Mouse (Mus musculus) inflammation-experienced regulatory T-cells, adult 6 months (primary cell): ENCODE data around the gene Tns3. TPM values are rescaled to one million over a fixed set of nuclear protein-coding genes. Genes with fewer than 3 reads are reported as not detected.

ENCODE experiments used
- ATAC-seq: one replicate; pipeline ENCODE4 v1.8.0; 2017
- polyA plus RNA-seq, 3 experiments: library from polyadenylated mRNA; unstranded; fragments of 100-300 nt; shearing (Covaris generic); gene quantifications; one replicate each; pipeline ENCODE4 v1.2.1; 2017

Tns3 gene
- polyA plus RNA-seq, 3 experiments from 2014 or later = 0.26 TPM; not detected in 2

DNA sequence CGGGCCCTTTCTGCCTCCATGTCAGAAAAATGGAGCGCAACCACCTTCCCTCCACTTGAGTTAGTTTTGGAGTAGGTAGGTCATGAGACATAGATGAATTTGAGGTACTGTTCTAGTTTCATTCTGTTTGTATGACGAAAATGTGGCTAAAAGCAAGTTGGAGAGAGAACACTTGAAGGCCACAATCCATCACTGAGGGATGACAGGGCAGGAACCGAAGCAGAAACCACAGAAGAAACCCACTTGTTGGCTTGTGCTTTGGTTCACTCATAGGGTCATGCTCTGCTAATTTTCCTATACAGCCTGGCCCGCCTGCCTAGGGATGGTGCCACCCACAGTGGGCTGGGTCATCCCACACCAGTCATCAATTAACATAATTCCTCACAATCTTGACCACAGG lies 14.9 kb upstream of the Tns3 start:
- no peak for ATAC-seq

DNA sequence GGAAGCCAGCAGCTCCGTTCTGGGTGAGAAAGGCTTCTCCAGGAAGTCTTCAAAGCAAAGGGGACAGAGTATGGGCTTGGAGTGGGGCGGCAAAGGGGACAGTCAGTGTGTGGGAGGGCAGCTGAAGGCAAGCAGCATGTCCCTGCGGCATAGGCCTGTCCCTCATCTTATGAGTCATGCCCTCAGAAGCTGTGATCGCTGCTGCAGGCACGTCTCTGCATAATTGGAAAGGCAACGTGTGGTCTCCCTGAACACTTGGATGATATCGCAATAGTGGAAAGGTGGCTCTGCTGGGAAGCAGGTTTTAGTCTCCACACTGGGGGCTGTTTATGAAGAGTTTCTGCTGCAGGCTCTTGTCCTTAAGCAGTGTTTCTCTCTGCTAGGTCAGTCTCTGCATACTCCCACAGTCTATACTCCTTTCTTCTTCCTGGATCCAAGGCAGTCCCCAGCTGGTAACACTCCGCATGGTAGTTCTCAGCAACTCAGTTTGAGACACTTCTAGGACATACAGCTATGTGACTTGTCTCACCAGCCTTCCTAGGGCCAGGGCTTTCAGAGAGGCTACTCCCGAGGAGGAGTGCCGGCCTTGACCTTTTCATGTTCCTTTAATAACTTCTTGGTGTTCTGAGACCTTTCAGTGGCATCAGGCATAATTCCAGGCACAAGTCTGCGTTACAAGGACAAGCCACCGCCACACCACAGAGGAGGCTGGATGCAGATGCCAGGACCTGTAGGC lies 14.1 kb upstream of the Tns3 start:
- ATAC-seq = no peak

DNA sequence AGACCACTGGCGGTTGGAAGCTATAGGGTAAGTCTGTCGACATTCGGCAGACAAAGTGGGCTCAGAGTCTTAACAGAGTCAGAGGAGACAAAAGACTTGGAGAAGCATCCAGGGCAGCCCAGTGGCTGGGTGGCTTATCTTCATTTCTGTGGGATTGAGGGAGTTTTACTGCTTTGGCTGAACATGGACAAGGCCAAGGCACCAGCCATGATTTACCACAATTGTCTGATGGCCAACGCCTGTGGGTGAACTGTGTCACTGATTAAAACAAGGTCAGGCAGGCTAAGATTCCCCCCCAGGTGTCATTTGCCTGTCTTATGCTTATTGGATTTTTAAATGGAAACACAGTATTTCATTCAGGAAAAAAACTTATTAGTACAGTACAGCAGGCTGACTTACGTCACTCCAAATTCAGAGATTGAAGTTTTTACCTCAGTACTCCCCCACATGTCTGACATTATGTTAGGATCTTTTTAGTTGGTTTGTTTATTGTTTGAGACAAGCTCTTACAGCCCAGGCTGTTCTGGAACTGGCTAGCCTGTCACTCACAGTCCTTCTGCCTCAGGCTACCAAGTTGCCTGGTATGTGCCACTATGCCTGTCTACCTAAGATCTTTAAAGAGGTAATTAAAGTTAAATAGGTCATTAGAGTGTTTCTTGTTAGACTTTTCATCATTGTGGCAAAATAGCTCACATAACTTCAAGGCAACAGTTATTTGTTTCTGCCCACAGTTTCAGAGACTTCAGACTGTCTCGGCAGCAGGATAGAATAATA lies 11.6 kb upstream of the Tns3 start:
- ATAC-seq = no peak

DNA sequence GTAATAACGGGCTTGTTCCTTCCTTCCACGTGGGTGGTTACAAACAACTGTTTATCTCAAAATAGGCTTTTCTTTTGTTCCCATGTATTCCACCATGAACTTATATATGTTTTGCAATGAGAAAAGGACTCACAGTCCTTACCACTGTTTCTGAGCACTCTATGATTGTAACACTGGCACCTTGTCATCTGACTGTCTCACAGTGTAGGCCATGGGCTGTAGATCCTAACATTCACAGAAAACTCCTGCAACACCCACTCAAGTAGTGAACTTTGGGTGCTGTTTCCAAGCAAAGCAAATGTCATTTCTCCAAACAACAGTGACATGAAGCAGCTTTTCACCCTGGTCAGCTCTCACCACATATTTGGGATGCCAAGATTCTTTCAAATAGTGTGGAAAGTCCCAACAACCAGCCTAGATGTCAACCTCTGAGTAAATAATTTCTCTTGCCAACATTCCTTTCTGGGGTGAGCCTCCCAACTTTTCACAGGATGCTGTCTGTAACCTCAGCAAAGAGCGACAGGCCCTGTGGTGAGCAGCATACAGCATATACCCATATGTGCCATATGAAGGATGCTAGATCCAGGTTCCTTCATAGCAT lies 10.3 kb upstream of the Tns3 start:
- no peak for ATAC-seq

DNA sequence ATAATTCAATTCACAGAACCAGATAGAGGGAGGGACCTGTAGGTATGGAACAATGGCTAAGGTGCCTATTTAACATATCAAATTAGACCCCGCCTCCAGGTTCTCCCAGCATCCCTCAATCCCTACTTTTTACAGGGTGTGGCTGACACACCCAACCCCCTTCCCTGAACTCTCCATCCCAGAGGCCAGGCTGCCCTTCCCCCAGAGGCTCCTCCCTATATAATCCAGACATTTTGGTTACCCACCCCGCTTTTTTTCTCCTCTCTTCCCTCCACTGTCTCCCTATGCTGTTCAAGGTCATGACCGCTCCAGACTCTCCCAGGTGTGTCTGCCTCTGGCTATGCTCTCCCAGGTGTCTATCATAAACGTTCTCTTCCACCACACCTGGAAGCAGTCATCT lies 7.4 kb upstream of the Tns3 start:
- no peak for ATAC-seq

DNA sequence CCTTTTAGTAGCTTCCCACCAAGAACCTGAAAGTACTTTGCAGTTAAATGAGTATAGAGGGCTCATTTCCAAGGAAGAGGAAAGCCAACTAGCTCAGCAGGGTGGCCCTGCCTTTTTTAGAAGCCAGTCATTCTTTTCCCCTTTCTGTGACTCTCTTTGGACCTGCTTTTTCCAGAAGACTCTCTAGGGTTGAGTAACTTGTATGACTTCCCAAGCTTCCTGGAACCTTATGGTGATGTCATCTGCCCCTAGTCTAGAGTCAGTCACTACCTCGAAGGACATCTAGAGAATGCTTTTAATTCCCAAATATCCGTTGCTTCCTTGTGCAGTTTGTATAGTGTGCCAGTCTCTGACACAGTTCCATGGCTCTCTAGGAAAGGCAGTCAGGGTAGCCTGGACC lies 4.8 kb upstream of the Tns3 start:
- no peak for ATAC-seq

DNA sequence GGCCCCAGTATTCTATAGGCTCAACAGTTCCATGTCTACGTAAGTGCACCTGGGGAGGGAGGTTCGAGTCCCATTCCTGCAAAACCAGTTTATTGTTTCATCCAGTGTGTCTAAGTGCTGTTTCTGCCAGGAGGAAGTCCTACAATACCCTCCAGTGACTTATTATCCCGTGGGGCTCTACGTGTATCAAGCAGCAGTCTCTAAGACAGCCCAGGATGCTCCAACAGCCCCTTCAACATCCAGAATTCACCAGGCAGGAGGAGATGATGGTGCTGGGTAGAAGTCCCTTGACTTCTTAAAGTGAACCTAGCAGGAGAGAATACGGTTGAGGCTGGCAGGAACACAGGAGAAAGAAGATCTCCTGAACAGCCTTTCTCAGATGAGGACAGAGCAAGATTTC lies 462 bp upstream of the Tns3 start:
- no peak for ATAC-seq

DNA sequence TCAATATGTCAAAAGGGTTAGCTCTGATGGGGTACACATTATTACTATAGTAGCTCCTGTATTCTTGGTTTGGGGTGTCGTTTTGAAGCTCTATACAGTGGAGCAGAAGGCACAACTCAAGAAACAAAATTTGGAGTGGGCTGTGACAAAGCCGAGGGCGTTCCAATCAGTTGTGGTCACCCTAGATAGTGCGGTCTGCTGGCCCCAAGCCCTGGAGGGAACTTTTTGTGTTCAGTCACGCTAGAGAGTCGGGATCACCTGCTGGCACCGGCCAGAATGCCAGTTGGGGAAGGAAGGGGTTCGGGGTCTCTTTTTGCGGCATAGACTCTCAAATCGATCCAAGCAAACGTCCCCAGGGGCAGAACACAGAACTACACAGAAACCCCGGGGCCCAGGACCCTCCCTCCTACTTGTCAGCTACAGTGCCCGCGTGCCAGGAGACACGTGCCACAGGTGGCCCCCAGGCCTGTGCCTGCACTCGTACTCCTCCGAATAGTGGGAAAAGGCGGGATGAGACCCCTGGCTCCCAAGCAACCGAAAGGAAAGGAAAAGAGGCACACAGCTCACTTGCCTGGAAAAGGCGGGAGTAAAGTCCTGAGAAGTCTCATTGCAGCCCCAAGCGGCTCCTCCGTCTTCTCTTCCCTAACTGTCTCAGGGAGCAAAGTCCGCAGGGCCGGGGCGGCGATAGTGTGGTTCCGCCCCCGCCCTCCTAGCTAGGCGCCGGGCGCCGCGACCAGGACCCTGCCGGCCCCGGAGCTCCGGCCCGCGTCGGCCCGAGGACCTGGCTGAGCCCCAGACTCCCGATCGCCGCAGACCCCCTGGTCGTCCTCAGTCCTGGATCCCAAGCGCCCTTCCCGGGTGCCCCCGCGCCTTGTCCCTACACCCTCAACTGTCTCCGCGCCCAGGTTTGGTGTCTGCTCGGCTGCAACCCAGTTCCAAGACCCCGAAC lies 617 bp downstream of the Tns3 start:
- no peak for ATAC-seq

DNA sequence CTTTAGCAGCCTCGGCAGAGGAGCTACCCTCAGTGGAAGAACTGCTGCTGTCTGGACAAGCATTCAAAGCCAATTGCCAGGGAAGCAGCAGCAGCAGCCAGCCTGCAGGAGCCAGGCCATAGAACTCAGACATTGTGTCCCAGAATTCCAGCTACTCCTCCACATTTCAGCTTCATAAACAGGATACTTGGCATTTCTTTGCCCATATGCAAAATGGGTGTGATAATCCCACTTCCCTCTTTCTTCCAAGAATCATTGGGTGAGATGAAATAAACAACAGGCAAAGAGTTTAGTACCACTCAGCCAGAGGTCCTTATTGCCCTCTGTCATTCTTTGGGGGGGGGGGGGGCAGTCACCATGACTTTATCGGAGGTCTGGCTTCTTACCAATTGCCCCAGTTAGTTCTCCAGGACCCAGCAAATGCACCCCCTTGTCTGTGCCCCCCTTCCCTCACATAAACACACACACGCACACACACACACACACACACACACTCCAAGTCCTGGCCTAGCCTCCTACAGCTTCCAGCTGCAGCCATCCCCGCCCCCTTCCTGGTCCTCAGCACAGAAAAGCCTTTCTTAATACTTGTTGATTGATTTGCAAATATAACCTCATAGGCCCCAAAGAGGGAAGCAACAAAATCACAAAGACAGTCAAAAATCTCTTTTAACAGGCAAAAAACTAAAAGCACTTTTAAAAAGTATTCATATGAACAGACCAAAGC lies 1.5 kb downstream of the Tns3 start:
- no peak for ATAC-seq

DNA sequence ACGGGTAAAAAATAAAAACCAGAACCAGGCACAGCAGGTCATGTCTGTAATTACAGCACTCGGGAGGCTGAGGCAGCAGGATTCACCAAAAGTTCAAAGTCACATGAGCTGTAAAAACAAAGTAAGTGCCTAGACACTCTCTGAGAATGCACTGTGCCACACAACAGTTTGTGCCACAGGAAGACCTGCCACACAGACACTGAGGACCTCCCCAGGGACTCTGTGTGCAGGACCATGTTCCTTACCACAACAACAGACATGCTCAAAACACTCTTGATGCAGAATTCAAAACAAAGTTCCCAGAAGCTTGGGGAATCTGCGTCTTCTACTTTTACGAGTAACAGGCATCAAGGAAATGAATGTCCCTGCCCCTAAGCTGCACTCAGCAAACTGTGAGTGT lies 3.4 kb downstream of the Tns3 start:
- no peak for ATAC-seq

DNA sequence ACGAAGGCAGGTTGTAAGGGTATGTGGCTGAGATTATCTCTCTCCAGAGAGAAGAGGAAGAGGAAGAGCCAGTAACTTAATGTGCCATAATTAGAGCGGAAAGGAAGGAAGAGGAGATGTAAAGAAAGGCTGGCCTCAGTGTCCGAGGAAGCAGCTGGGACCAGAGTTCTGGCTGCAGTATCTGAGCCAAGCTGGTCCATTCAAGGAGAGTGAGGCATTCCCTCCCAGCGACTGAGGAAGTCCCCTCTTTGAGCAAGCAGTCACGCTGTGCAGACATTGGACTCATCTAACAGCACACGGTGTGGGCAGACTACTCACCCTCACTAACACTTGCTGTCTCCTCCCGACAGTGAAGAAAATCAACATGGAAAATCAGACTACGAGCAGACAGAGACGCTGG lies 4.5 kb downstream of the Tns3 start:
- no peak for ATAC-seq

DNA sequence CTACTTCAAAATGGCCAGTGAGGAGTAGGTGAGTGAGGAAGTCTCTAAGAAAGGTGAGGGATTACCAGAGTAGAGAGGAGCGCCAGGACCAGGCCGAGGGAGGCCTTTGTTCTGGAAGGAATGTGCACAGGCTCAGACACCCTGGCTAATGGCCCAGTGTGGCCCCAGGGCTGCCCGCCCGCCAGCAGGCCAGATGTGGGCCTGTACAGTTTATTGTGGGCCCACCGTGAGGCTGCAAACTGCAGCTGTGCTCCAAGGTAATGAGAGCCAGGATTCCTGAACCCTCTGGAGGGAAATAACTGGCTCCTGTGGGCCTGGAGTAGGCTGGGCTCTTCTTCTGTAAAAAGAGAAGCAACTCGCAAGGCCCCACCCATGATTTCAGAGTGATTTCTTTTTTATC lies 5.3 kb downstream of the Tns3 start:
- ATAC-seq = no peak

DNA sequence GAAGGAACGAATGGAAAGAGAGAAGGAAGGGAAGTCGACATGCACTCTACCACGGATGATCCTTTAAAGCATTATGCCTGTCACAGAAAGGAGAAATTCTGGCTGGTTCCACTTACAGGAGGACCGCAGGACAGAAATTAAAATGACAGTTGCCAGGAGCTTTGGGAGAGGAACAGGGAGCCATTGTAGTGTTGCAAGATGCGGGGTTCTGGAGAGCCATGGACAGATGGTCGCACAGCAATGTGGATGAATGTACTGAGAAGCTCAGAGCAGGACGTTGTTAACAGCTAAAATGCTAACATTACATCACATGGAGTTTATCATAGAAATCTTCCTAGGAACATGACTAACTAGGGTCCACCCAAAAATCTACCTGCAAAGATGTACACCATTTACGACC lies 6.8 kb downstream of the Tns3 start:
- no peak for ATAC-seq

DNA sequence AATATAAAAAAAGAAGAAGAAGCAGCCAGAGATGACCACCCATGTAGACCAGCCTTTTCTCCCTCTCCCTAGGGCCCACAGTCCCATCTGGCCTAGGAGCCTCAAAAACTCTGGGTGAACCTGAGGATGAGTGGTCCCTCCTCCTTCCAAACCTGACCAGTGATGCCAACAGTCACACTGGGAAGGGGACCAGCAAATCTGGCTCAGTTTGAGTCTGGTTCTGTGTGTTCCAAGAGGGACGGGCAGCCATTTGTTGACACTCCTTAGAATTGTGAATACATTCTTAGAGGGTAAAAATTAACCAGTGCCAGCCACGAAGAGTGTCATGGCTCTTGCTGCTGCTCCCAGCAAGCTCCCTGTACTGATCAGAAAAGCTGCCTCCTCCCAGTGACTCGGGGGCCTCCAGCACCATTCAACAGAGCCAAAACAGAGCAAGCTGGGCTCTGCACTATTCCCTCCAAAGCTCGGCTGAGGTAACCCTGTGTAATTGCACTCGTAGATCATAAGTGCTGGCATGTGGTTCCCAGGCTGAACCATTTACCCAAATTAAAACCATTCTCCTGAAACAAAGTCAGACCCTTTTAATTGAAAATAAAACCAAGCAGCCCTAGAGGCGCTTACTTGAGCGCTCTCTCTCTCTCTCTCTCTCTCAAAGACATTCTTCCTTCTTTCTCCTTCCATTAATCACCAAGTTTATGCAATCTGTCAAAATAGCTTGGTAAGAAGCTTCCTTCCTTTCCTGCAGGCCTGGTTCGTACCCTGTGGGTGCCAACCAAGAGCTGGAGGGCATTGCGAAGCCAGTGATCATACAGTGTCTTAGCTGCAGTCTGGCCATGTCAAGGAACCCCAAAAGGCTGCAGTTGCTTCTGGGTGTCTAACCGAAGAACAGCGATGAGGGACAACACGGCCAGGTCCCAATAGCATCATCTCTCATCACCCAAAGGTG lies 7.6 kb downstream of the Tns3 start:
- ATAC-seq = no peak

DNA sequence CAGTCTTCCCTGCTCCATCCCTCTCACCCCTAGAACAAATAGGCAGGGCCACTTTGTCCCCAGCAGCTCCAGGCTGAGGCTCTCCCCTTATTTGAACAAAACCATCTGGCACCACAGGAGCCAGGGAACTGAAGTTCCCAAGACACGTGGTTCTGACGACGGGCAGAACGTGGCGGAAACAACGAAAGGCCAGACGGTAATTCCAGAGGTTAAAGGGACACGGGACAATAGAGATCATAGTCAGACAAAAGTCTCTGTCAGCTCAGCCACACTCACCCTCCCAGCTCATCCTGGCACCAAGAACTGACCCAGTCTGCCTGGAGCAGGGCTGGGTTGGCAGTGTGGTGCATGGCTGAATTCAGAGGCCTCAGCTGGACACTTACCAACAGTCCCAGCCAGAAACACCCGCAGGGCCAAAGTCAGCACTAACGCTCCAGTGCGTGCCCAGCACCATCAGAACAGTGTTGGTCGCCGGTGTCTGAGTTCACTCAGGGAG lies 10.5 kb downstream of the Tns3 start:
- no peak for ATAC-seq

DNA sequence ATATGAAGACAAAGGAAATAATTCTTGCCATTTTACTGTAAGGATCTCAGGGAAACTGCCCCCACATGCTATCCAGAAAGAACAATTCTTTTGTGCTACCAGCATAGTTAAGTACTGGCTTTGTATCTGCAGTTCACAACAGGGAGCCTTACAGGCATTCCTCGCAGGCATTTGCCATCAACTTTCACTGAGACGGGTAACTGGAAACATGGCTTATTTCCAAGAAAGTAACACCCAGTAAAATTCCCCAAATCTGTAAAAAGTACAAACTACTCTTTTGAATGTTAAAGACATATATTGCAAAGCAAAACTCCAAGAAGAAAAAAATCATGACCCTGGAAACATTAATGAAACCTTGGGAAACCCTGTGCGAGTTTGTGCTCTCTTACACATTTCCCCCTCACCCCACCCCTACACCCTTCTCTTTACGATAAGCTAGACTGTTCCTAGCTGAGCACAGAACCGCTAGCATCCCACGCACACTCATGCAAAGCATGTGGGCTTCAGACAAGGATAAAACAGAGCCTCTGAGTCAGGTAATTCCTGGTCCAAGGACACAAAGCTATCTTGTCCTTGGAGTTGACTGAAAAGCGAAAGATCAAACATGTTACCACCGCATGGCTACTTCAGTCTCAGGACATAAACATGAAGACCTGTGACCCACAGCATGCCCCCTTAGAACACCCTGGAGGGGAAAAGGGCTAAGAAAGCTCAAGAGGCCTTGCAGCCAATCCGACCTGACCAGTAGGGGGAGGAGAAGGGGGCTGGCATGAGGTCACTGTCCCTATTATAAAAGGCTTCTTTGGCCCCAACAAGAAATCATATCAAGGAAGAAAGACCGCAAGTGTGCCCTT lies 11.3 kb downstream of the Tns3 start:
- no peak for ATAC-seq

DNA sequence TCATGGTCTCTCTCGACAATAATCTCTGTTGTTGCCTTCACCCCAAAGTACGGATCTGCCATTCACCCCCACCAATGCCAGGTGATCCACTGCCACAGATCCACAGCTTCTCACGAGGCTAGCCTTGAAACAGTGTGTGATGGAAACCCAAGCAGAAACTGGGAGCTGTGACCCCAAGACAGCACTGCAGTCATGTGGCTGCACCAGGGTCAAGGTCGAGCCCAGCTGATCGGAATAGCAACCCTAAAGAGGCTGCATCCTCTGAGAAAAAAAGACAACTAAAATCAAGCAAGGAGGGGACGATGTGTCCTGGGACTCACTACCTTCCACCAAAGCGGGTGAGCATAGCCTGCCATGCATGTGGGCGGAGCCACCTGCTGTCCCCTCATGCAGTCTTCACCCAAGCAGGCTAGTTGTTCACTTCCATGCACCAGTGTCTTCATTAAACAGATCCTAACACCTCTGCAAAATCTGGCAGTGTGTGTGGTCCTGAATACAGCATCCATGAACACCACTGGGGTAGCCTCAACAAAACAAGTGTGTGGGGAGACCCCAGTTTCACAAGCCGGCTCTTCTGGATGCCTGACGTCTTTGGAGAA lies 12.1 kb downstream of the Tns3 start:
- ATAC-seq = no peak

DNA sequence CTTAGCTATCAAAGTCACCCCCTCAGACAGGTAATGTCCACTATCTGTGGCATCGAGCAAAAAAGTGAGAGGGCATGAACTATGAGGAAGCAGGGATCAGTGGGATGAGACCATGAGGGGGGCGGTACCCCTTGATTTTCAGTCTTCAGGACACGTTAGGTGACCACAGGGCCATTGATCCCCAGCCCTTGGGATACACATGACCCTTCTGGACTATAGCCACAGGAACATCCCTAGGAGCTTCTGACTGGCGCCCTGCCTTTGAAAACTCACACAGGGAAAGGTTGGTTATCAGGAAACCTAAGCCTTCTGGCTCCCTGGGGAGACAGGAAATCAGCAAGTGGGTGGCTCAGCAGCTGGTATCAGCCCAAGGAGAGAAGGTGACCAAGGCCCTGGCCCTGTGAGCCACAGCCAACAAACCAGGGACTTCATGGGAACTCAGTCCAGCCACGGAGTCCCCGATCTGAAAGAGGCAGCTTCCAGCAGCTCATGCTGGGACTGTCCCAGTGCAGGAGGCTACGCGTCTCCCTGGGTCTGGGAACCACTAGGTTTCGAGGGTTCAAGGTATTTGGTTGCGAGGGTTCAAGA lies 12.8 kb downstream of the Tns3 start:
- no peak for ATAC-seq

DNA sequence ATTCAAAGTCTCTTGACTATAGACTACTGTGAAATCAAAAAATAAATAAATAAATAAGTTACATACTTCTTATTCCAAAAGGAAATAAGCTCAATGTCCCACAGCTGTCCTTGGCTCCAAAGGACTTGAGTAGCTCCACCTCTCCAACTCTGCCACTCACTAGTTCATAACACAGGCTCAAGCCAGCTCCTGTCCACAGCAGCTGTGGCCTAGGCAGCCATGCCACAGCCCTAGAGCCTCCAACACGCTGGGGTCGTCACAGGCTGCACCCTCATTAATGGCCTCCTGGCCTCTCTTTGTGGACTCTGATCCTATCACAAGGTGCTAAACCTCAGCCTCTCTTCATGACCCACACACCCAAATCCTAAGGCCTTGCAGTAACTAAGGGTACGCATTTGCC lies 18.7 kb downstream of the Tns3 start:
- ATAC-seq = no peak
